ENCODE assay signal across 8 mouse cellular contexts in genomic region chr15:79927637-79928122, GRCm38 (mm10). TPM values are rescaled to one million over a fixed set of nuclear protein-coding genes. Genes with fewer than 3 reads are reported as not detected.
DNase-seq lines count a peak whose midpoint lies in the region; ATAC-seq lines count a peak whose summit lies in the region.

No protein-coding gene starts in this region.

- no peaks in the 10 kb centered on the region for H3K27me3 ChIP-seq in hindbrain, embryonic 16.5 days (replicated peaks; ENCODE audit: control insufficient read depth, insufficient read depth, low read length)

- peak overlapping the region; percentile 58; the same call in 1 of the 2 replicates for H3K27ac ChIP-seq in hindbrain, embryonic 16.5 days (ENCODE audit: low read depth, low read length)

- no peaks in the 10 kb centered on the region for H3K9me3 ChIP-seq in hindbrain, embryonic 16.5 days (ENCODE audit: control insufficient read depth, low read length)

- H3K4me2 ChIP-seq in hindbrain, embryonic 16.5 days (ENCODE audit: low read length) = peak overlapping the region; percentile 65

- WGBS in hindbrain, embryonic 16.5 days = 1% methylated on average over 29 of the region's 29 CpGs

- H3K9ac ChIP-seq in hindbrain, embryonic 16.5 days (ENCODE audit: low read depth, low read length) = peak overlapping the region; percentile 66

- ATAC-seq in common myeloid progenitor, adult 5-6 weeks (replicated peaks; ENCODE audit: low read depth, poor library complexity, severe bottlenecking) = peak; percentile 90
- peak; percentile 85 for ATAC-seq in hindbrain, embryonic 16.5 days

- H3K4me1 ChIP-seq in hindbrain, embryonic 16.5 days (ENCODE audit: control insufficient read depth, insufficient read depth, low read depth, low read length) = peaks cover 8% of the 10 kb centered on the region

- peak overlapping the region; percentile 54 for H3K4me3 ChIP-seq in hindbrain, embryonic 16.5 days (ENCODE audit: low read length)

- DNase-seq in ZHBTc4 (ENCODE audit: low read depth, low spot score) = peak; percentile 96
- peak; percentile 96 for DNase-seq in gastrocnemius, adult 18-20 months (ENCODE audit: low spot score)
- DNase-seq in left cerebral cortex, adult 18-20 months (ENCODE audit: low spot score in 2 of 2) = peak; percentile 89
- peak; percentile 94 to 96 for DNase-seq in lung, postnatal 4 days
- peak; percentile 91 for DNase-seq in retina, postnatal 1 day
- peak; percentile 99 for DNase-seq in thymus, postnatal 4 days

- H3K36me3 ChIP-seq in hindbrain, embryonic 16.5 days (ENCODE audit: control insufficient read depth, insufficient read depth, low read length) = no peaks in the 10 kb centered on the region

RNA-seq across cellular contexts. Expression of gene Apobec3, which starts 36.2 kb away (rescaled TPM):
- total RNA-seq in common myeloid progenitor, adult 5-6 weeks (2017) = 188 and 214 TPM in 2 replicates
- total RNA-seq in gastrocnemius, adult 18-20 months (2021) = 1 to 10 TPM; 1.6 to 2.3 TPM
- polyA plus RNA-seq in hindbrain, embryonic 16.5 days (2015; fragmentation: Nextera tagmentation; extraction: Ambion mirVana) = 4.5 and 5.1 TPM in 2 replicates
- total RNA-seq in left cerebral cortex, adult 18-20 months (2021) = 1 to 10 TPM; 4.3 to 5.0 TPM

RNA-seq across cellular contexts. Expression of gene Cbx7, which starts 43.2 kb away (rescaled TPM):
- total RNA-seq in common myeloid progenitor, adult 5-6 weeks (2017) = 3.4 and 5.5 TPM in 2 replicates
- total RNA-seq in gastrocnemius, adult 18-20 months (2021) = 10 to 100 TPM; 20.5 to 22.9 TPM
- polyA plus RNA-seq in hindbrain, embryonic 16.5 days (2015; fragmentation: Nextera tagmentation; extraction: Ambion mirVana) = 4.7 and 5.2 TPM in 2 replicates
- 10 to 100 TPM; 59.6 to 61.7 TPM for total RNA-seq in left cerebral cortex, adult 18-20 months (2021)

Comparison
In these comparisons a context has a peak if more than half of its experiments do, and no peak if none do; other contexts are left out.
1. Peak in every context shown above with its lines: DNase-seq, ATAC-seq, H3K4me3 ChIP-seq and H3K27ac ChIP-seq.
2. RNA of gene Apobec3, which starts 36.2 kb away (total RNA-seq): 188 to 214 TPM in common myeloid progenitor, adult 5-6 weeks; 4.3 to 5.0 TPM in left cerebral cortex, adult 18-20 months and 1.6 to 2.3 TPM in gastrocnemius, adult 18-20 months; every median in the first group is over 10 times any median in the second.